Mouse (Mus musculus): Measurements from ENCODE around the gene Il31ra. TPM values are rescaled to one million over a fixed set of nuclear protein-coding genes. Genes with fewer than 3 reads are reported as not detected.

Gene Il31ra
- polyA plus RNA-seq, 1 experiment from 2014 or later = 0.06 TPM

DNA sequence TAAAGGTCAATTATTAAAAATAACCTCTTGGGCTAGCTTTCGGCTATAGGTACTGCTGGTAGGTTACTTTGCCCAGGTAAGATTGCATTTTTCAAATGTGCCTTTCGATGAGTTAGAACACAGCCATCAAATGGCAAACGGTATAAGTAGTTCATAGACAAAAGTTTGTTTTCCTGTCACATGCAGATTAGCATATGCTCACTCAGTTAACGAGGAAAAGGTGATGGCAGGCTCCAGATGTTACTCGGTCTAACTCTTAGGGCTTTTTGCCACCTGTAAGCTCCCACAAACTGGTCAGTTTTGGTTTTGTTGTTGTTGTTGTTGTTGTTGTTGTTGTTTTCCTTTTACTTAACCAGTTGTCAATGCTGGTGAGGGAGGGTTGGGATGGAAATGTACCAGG is 85.7 kb downstream of the Il31ra start:
- DNase-seq (no peak), ATAC-seq (no peak)
- H3K4me3 ChIP-seq (ENCODE audit: low read depth, low read length) = no peak overlapping the region
- no peaks in the 10 kb centered on the region for H3K27me3 ChIP-seq (ENCODE audit: insufficient read depth, low read length)
- H3K9me3 ChIP-seq (ENCODE audit: low read length) = no peaks in the 10 kb centered on the region
- no peak overlapping the region for H3K4me2 ChIP-seq (ENCODE audit: low read depth, low read length)
- WGBS (ENCODE audit: insufficient replicate concordance) = 79% methylated on average over 5 of the region's 5 CpGs
- TF ChIP-seq CTCF (IDR thresholded peaks at IDR 0.05; ENCODE audit: low read depth) (no peak), EP300 (IDR thresholded peaks at IDR 0.05; ENCODE audit: low read depth) (no peak)
- no peak overlapping the region for H3K9ac ChIP-seq (replicated peaks)
- no peak overlapping the region for H3K27ac ChIP-seq (ENCODE audit: low read depth)
- no peaks in the 10 kb centered on the region for H3K4me1 ChIP-seq (ENCODE audit: insufficient read depth)
- peaks cover 30% of the 10 kb centered on the region for H3K36me3 ChIP-seq (replicated peaks; ENCODE audit: insufficient read depth, low read length)

DNA sequence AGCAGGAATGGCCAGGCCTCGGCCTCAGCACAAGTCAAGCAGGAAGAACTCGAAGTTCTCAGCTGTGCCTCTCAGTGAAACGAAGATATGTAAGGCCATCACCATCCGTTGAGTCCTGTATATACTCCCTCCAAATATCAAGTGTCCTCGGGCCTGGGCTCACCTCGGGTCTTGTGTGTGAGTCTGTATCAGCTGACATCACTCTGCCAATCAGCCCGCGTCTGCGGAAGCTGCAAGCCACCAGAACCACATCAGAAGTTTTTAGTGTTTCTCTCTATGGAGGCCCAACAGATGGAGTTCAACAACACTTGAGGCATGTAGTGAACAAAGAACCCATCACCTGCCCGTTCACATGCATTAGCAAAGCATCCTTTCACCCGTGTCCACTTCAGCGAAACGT is 86.5 kb downstream of the Il31ra start:
- Histone ChIP-seq H3K9me3 (ENCODE audit: low read length) (no peaks in the 10 kb centered on the region), H3K36me3 (replicated peaks; ENCODE audit: insufficient read depth, low read length) (peaks cover 37% of the 10 kb centered on the region), H3K27me3 (ENCODE audit: insufficient read depth, low read length) (no peaks in the 10 kb centered on the region), H3K4me3 (ENCODE audit: low read depth, low read length) (no peak overlapping the region), H3K4me1 (ENCODE audit: insufficient read depth) (no peaks in the 10 kb centered on the region), H3K27ac (ENCODE audit: low read depth) (no peak overlapping the region), H3K4me2 (ENCODE audit: low read depth, low read length) (no peak overlapping the region), H3K9ac (replicated peaks) (no peak overlapping the region)
- ATAC-seq (no peak), DNase-seq (no peak)
- no peak for TF ChIP-seq CTCF (IDR thresholded peaks at IDR 0.05; ENCODE audit: low read depth)
- TF ChIP-seq EP300 (IDR thresholded peaks at IDR 0.05; ENCODE audit: low read depth) = no peak
- WGBS (ENCODE audit: insufficient replicate concordance) = 78% methylated on average over 13 of the region's 13 CpGs

DNA sequence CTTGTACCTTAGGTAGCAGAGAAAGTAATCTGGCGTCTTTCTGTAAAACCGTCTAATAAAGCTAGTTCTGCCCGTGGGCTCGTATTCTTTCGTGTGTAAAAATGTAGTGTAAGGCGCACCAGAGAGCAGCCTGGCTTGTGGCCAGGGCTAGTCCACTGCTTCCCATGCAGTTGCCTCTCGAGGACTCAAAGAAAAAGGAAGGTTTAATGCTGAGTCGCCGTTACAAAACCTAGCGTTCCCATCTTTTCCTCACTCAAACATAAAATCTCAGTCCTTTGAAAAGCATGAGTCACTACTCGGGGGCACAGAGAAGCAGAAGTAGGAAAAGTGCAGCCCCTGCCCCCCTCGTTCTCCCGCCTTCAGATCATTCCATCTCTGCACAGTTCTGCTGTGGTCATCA is 87.4 kb downstream of the Il31ra start:
- ATAC-seq = no peak

DNA sequence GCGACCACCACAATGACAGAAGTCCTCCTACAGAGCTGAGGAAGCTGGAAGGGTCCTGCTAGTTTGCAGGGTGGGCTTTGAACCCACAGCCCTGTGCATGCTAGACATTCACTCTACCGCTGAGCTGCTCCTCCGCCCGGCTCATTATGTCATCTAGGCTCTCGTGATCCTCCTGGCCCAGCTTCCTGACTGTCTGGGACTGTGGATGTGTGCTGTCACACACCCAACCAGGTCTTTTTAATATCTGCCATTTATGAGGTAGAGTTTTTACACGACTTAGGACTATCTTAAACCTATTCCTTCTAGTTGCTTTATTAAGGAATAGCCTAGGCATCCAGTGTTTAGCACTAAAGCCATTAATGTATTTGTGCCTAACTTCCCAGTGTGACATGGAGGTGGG is 88.7 kb downstream of the Il31ra start:
- Histone ChIP-seq H3K4me2 (ENCODE audit: low read depth, low read length) (no peak overlapping the region), H3K9ac (replicated peaks) (no peak overlapping the region), H3K27me3 (ENCODE audit: insufficient read depth, low read length) (no peaks in the 10 kb centered on the region), H3K9me3 (ENCODE audit: low read length) (no peaks in the 10 kb centered on the region), H3K27ac (ENCODE audit: low read depth) (no peak overlapping the region), H3K36me3 (replicated peaks; ENCODE audit: insufficient read depth, low read length) (peaks cover 48% of the 10 kb centered on the region), H3K4me1 (ENCODE audit: insufficient read depth) (peaks cover 5% of the 10 kb centered on the region), H3K4me3 (ENCODE audit: low read depth, low read length) (no peak overlapping the region)
- TF ChIP-seq EP300 (IDR thresholded peaks at IDR 0.05; ENCODE audit: low read depth) = no peak
- no peak for TF ChIP-seq CTCF (IDR thresholded peaks at IDR 0.05; ENCODE audit: low read depth)
- WGBS (ENCODE audit: insufficient replicate concordance) = 89% methylated on average over 6 of the region's 6 CpGs
- no peak for DNase-seq
- ATAC-seq = no peak

More for the DNA sequence above, 87.4 kb downstream of the Il31ra start:
- Histone ChIP-seq H3K4me1 (ENCODE audit: insufficient read depth) (no peaks in the 10 kb centered on the region), H3K4me2 (ENCODE audit: low read depth, low read length) (no peak overlapping the region), H3K4me3 (ENCODE audit: low read depth, low read length) (no peak overlapping the region), H3K36me3 (replicated peaks; ENCODE audit: insufficient read depth, low read length) (peaks cover 37% of the 10 kb centered on the region), H3K9ac (replicated peaks) (no peak overlapping the region), H3K27me3 (ENCODE audit: insufficient read depth, low read length) (no peaks in the 10 kb centered on the region), H3K27ac (ENCODE audit: low read depth) (no peak overlapping the region), H3K9me3 (ENCODE audit: low read length) (no peaks in the 10 kb centered on the region)
- WGBS (ENCODE audit: insufficient replicate concordance) = 73% methylated on average over 13 of the region's 13 CpGs
- TF ChIP-seq CTCF (IDR thresholded peaks at IDR 0.05; ENCODE audit: low read depth) (no peak), EP300 (IDR thresholded peaks at IDR 0.05; ENCODE audit: low read depth) (no peak)
- no peak for DNase-seq

DNA sequence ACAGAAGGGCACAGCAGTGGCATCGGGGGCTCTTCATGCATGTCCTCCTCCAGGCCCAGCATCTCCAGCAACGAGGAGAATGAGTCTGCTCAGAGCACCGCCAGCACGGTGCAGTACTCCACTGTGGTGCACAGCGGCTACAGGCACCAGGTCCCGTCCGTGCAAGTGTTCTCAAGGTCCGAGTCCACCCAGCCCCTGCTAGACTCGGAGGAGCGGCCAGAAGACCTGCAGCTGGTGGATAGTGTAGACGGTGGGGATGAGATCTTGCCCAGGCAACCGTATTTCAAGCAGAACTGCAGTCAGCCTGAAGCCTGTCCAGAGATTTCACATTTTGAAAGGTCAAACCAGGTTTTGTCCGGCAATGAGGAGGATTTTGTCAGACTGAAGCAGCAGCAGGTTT is 90.3 kb downstream of the Il31ra start:
- Histone ChIP-seq H3K4me3 (ENCODE audit: low read depth, low read length) (no peak overlapping the region), H3K27ac (ENCODE audit: low read depth) (no peak overlapping the region), H3K4me1 (ENCODE audit: insufficient read depth) (peaks cover 5% of the 10 kb centered on the region), H3K9me3 (ENCODE audit: low read length) (no peaks in the 10 kb centered on the region), H3K27me3 (ENCODE audit: insufficient read depth, low read length) (no peaks in the 10 kb centered on the region), H3K9ac (replicated peaks) (no peak overlapping the region), H3K36me3 (replicated peaks; ENCODE audit: insufficient read depth, low read length) (peaks cover 57% of the 10 kb centered on the region), H3K4me2 (ENCODE audit: low read depth, low read length) (no peak overlapping the region)
- 89% methylated on average over 13 of the region's 13 CpGs for WGBS (ENCODE audit: insufficient replicate concordance)
- DNase-seq (no peak), ATAC-seq (no peak)
- TF ChIP-seq CTCF (IDR thresholded peaks at IDR 0.05; ENCODE audit: low read depth) (no peak), EP300 (IDR thresholded peaks at IDR 0.05; ENCODE audit: low read depth) (no peak)

DNA sequence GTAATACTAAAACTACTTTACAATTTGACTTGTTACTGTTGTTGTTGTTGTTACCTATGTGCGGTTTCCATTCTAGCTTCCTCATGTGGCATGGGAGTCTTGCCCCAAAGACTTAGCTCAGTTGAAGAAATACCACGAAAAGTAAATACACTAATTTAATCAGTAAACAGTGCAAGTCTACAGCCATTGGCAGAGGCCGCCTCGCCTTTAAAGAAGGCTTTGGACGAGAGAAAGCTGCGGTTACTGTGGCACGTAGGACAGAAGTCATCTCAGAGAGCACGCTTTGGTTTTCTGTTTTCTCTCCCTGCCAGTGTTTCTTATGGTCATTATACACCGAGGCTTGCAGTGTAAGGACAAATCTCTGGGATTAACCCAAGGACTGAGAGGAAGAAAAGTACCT is 93.7 kb downstream of the Il31ra start:
- Histone ChIP-seq H3K9ac (replicated peaks) (no peak overlapping the region), H3K27ac (ENCODE audit: low read depth) (peak overlapping the region; percentile 69), H3K27me3 (ENCODE audit: insufficient read depth, low read length) (no peaks in the 10 kb centered on the region), H3K4me2 (ENCODE audit: low read depth, low read length) (no peak overlapping the region), H3K36me3 (replicated peaks; ENCODE audit: insufficient read depth, low read length) (peaks cover 62% of the 10 kb centered on the region), H3K4me3 (ENCODE audit: low read depth, low read length) (no peak overlapping the region), H3K4me1 (ENCODE audit: insufficient read depth) (peaks cover 5% of the 10 kb centered on the region), H3K9me3 (ENCODE audit: low read length) (no peaks in the 10 kb centered on the region)
- DNase-seq = no peak
- TF ChIP-seq CTCF (IDR thresholded peaks at IDR 0.05; ENCODE audit: low read depth) = no peak
- no peak for TF ChIP-seq EP300 (IDR thresholded peaks at IDR 0.05; ENCODE audit: low read depth)
- peak; percentile 67 for ATAC-seq
- WGBS (ENCODE audit: insufficient replicate concordance) = 70% methylated on average over 9 of the region's 9 CpGs

DNA sequence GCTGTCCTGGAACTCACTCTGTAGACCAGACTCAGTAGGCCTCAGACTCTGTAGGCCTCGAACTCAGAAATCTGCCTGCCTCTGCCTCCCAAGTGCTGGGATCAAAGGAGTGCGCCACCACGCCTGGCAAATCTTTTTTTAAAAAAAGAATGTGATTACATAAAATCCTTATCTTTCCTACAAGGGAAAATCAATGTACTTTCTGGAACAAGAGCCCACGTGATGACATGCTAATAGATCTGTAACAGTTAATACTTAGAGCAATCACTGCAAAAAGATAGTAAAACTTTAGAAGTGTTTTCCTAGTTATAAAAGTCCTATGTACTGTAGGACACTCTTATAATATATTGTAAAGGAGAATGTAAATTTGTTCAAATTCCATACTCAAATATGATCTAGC is 94.1 kb downstream of the Il31ra start:
- no peak for ATAC-seq
- no peak for DNase-seq
- TF ChIP-seq CTCF (IDR thresholded peaks at IDR 0.05; ENCODE audit: low read depth) (no peak), EP300 (IDR thresholded peaks at IDR 0.05; ENCODE audit: low read depth) (no peak; the same call in 1 of the 2 replicates)
- 71% methylated on average over 4 of the region's 4 CpGs for WGBS (ENCODE audit: insufficient replicate concordance)
- Histone ChIP-seq H3K4me2 (ENCODE audit: low read depth, low read length) (no peak overlapping the region), H3K9ac (replicated peaks) (no peak overlapping the region), H3K27me3 (ENCODE audit: insufficient read depth, low read length) (no peaks in the 10 kb centered on the region), H3K27ac (ENCODE audit: low read depth) (no peak overlapping the region), H3K9me3 (ENCODE audit: low read length) (no peaks in the 10 kb centered on the region), H3K4me1 (ENCODE audit: insufficient read depth) (peaks cover 5% of the 10 kb centered on the region), H3K36me3 (replicated peaks; ENCODE audit: insufficient read depth, low read length) (peaks cover 62% of the 10 kb centered on the region), H3K4me3 (ENCODE audit: low read depth, low read length) (no peak overlapping the region)
